Mouse (Mus musculus): ENCODE results near the gene Gm10959. TPM values are rescaled to one million over a fixed set of nuclear protein-coding genes. Genes with fewer than 3 reads are reported as not detected.

Gene Gm10959
- polyA plus RNA-seq, 1 experiment from 2014 or later, result not detected

DNA sequence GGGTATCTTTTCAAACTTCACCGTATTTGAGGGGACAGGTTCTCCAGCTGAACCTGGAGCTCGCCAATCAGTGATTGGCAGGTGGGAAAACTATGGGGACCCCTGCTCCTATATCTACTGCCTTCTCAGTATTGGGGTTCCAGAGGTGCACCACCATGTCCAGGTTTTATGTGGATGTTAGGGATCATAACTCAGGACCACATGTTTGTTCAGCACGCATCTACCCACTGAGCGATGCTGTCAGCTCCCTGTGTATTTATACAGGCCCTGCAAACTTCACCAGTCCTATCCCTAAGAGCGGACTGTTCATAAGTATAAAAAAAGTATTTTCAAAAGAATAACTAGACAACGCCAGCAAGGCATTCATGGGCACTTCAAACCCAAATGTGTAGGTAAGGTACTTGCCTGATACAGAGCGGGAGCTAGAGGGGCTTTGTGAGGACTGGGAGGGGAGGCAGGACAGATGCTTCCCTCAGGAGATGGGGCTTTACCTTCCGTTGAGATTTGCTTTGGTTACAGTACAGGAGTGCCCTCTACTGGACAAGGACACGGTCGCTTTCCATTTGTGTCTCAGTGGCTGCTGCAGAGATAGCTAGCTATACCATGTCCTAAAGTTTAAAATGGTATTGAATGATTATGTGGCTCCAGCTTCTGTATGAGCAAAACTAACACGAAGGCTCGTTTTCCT is 15.3 kb downstream of the Gm10959 start:
- Histone ChIP-seq H3K27me3 (replicated peaks; ENCODE audit: control insufficient read depth, insufficient read depth, low read length) (no peaks in the 10 kb centered on the region), H3K9ac (ENCODE audit: low read depth, low read length) (no peak overlapping the region), H3K4me3 (ENCODE audit: low read length) (no peak overlapping the region), H3K36me3 (ENCODE audit: control insufficient read depth, insufficient read depth, low read length) (no peaks in the 10 kb centered on the region), H3K27ac (ENCODE audit: low read length) (no peak overlapping the region), H3K4me2 (ENCODE audit: low read depth, low read length) (no peak overlapping the region), H3K9me3 (ENCODE audit: control insufficient read depth, low read length) (no peaks in the 10 kb centered on the region), H3K4me1 (ENCODE audit: control insufficient read depth, insufficient read depth, low read length) (no peaks in the 10 kb centered on the region)
- ATAC-seq, result peak; percentile 63
- 39% methylated on average over 12 of the region's 12 CpGs for WGBS

DNA sequence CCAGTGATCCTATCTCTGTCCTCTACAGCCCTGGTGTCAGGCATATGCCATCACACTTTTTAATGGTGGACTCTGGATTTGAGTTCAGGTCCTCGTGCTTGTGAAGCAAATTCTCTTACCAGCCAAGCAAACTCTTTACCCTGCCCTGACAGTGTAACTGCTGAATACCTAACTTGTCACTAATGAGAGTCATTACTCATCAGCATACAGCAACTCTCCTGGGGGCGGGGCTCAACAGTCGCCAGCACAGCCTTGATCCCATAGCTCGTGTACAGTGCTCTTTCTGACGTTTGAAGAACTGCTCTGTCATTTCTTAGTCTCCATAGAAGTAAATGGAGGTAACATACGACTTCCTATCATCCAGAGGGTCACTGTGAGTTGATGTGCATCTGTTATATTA is 20.9 kb downstream of the Gm10959 start:
- no peaks in the 10 kb centered on the region for H3K27me3 ChIP-seq (replicated peaks; ENCODE audit: control insufficient read depth, insufficient read depth, low read length)
- ATAC-seq, result peak; percentile 34; the same call in 1 of the 2 replicates
- H3K9me3 ChIP-seq (ENCODE audit: control insufficient read depth, low read length), result no peaks in the 10 kb centered on the region
- no peak overlapping the region for H3K4me2 ChIP-seq (ENCODE audit: low read depth, low read length)
- H3K4me3 ChIP-seq (ENCODE audit: low read length), result no peak overlapping the region
- no peaks in the 10 kb centered on the region for H3K36me3 ChIP-seq (ENCODE audit: control insufficient read depth, insufficient read depth, low read length)
- no peak overlapping the region for H3K27ac ChIP-seq (ENCODE audit: low read length)
- 56% methylated on average over 6 of the region's 6 CpGs for WGBS
- H3K4me1 ChIP-seq (ENCODE audit: control insufficient read depth, insufficient read depth, low read length), result no peaks in the 10 kb centered on the region
- H3K9ac ChIP-seq (ENCODE audit: low read depth, low read length), result no peak overlapping the region

DNA sequence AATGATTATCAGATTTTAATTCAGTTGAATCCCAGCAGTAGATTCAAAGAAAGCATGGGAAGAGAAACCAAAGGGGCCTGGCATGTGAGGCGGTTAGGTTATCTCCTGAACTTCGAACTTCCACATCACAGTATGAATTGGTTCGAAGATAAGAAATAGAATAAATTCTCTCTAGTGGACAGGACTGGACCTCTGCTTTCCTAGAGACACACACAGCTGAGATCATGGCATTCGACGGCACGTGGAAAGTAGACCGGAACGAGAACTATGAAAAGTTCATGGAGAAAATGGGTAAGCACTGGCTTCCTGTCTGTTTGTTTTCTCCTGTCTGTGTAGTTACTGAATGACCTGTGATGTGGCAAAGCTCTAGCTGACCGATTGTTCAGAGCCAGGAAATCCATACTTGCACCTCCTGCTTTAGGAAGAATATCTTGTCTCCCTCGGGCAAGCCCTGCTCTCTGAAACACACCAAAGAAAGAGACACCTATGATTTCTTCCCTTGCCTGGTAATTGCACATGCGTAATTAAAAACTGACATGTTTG is 23.9 kb downstream of the Gm10959 start:
- peak overlapping the region; percentile 3; the same call in 1 of the 2 replicates for H3K4me2 ChIP-seq (ENCODE audit: low read depth, low read length)
- H3K9ac ChIP-seq (ENCODE audit: low read depth, low read length), result 0 out of 2 replicates have a peak overlapping the region, but pooled peaks have one; percentile 6
- 56% methylated on average over 11 of the region's 11 CpGs for WGBS

DNA sequence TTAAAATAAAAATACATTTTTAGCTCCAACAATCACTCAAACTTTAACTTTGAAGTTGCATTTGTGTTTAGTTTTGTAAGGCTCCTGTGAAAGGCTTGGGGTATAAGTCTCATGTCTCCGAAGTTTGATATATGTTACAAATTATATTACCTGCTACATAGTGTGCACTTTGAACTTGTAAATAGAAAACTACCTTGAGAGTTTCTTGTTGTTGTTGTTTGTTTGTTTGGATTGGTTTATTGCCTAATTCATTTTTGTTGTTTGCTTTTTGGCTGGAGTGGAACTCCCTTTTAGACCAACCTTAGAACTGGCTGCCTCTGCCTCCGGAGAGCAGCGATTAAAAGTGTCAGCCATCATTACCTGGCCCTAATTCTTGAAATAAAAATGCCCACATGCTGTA is 24.4 kb downstream of the Gm10959 start, which contains the start of gene Fabp2:
TSS of gene Fabp2 (plus strand) at position 301 of the 400 bp plus-strand sequence.
- Histone ChIP-seq H3K27ac (ENCODE audit: low read length) (peak within 1 kb of the TSS; percentile 69), H3K9me3 (ENCODE audit: control insufficient read depth, low read length) (no peaks in the 10 kb centered on the region), H3K4me1 (ENCODE audit: control insufficient read depth, insufficient read depth, low read length) (no peaks in the 10 kb centered on the region), H3K9ac (ENCODE audit: low read depth, low read length) (0 out of 2 replicates have a peak within 1 kb of the TSS, but pooled peaks have one; percentile 6), H3K4me2 (ENCODE audit: low read depth, low read length) (peak within 1 kb of the TSS; percentile 3; the same call in 1 of the 2 replicates), H3K27me3 (replicated peaks; ENCODE audit: control insufficient read depth, insufficient read depth, low read length) (no peaks in the 10 kb centered on the region), H3K36me3 (ENCODE audit: control insufficient read depth, insufficient read depth, low read length) (no peaks in the 10 kb centered on the region), H3K4me3 (ENCODE audit: low read length) (peak within 1 kb of the TSS; percentile 32)
- 89% methylated on average over 3 of the region's 3 CpGs for WGBS
- ATAC-seq, result 0 out of 2 replicates have a peak, but pooled peaks have one; percentile 2

More for the DNA sequence above, 23.9 kb downstream of the Gm10959 start:
- Histone ChIP-seq H3K27me3 (replicated peaks; ENCODE audit: control insufficient read depth, insufficient read depth, low read length) (no peaks in the 10 kb centered on the region), H3K4me1 (ENCODE audit: control insufficient read depth, insufficient read depth, low read length) (no peaks in the 10 kb centered on the region), H3K36me3 (ENCODE audit: control insufficient read depth, insufficient read depth, low read length) (no peaks in the 10 kb centered on the region), H3K27ac (ENCODE audit: low read length) (peak overlapping the region; percentile 69), H3K4me3 (ENCODE audit: low read length) (peak overlapping the region; percentile 32), H3K9me3 (ENCODE audit: control insufficient read depth, low read length) (no peaks in the 10 kb centered on the region)
- ATAC-seq, result peak; percentile 89

DNA sequence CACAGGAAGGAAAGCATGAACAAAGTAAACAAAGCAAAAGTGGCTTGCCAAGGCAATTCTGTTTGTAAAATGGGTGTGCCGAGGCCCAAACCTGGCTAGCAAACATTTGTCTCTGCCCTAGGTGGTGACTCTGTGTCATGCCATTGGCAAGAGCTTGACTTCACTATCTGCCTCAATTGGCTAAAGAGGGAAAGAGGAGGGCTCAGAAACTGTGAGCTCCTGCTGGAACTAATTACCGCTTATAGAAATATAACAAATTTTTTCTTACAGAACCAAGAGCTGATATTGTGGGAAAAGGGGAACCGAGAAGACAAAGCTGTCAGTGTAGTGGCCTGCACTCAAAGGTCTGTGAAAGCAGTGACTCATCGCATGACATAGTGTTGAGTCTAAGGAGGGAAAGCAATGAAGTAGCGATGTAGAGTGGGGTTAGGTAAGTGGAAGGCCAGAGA is 30.8 kb downstream of the Gm10959 start:
- Histone ChIP-seq H3K4me2 (ENCODE audit: low read depth, low read length) (0 out of 2 replicates have a peak overlapping the region, but pooled peaks have one; percentile 2), H3K27me3 (replicated peaks; ENCODE audit: control insufficient read depth, insufficient read depth, low read length) (no peaks in the 10 kb centered on the region), H3K36me3 (ENCODE audit: control insufficient read depth, insufficient read depth, low read length) (no peaks in the 10 kb centered on the region), H3K9me3 (ENCODE audit: control insufficient read depth, low read length) (no peaks in the 10 kb centered on the region), H3K4me3 (ENCODE audit: low read length) (no peak overlapping the region), H3K27ac (ENCODE audit: low read length) (peak overlapping the region; percentile 71), H3K4me1 (ENCODE audit: control insufficient read depth, insufficient read depth, low read length) (no peaks in the 10 kb centered on the region), H3K9ac (ENCODE audit: low read depth, low read length) (no peak overlapping the region)
- peak; percentile 73 for ATAC-seq
- WGBS, result 63% methylated on average over 5 of the region's 5 CpGs

DNA sequence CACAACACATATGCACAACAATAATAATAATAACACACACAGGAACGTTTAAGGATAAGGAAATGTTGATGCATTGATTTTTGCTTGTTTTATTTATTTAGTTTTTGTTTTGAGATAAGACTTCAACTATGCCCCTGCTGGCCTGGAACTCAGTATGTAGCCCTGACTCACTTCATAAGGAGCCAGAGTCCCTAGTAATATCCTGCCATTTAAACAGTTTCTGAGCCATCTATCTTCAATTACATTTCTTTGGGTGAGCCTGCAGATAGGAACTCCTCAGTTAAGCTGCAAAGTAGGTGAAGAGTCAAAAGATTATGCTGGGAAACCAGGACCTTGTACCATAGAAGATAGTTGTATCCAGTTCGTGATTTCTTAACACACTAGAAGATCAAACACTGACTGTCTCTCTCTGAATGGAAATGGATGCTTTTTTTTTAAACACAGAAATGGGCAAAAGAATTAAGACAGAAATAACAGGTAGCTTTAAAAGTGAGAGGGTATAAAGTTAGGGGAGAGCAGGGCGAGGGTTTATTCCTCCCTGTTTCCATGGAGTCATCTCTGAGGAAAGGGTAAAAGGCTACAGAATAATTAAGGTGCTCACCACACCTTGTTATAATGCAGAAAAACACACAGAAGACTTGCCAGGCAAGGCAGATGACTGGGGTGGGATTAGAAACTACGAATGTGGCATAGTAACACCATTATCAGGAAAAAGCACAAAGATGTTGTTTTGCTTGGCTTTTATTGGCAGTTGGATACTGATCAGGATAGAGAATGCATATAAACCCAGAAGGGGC is 31.5 kb downstream of the Gm10959 start:
- Histone ChIP-seq H3K27ac (ENCODE audit: low read length) (peak overlapping the region; percentile 71), H3K9ac (ENCODE audit: low read depth, low read length) (no peak overlapping the region), H3K27me3 (replicated peaks; ENCODE audit: control insufficient read depth, insufficient read depth, low read length) (no peaks in the 10 kb centered on the region), H3K4me2 (ENCODE audit: low read depth, low read length) (no peak overlapping the region), H3K36me3 (ENCODE audit: control insufficient read depth, insufficient read depth, low read length) (no peaks in the 10 kb centered on the region), H3K4me3 (ENCODE audit: low read length) (no peak overlapping the region), H3K9me3 (ENCODE audit: control insufficient read depth, low read length) (no peaks in the 10 kb centered on the region), H3K4me1 (ENCODE audit: control insufficient read depth, insufficient read depth, low read length) (no peaks in the 10 kb centered on the region)
- 53% methylated on average over 4 of the region's 4 CpGs for WGBS
- peak; percentile 71 for ATAC-seq

DNA sequence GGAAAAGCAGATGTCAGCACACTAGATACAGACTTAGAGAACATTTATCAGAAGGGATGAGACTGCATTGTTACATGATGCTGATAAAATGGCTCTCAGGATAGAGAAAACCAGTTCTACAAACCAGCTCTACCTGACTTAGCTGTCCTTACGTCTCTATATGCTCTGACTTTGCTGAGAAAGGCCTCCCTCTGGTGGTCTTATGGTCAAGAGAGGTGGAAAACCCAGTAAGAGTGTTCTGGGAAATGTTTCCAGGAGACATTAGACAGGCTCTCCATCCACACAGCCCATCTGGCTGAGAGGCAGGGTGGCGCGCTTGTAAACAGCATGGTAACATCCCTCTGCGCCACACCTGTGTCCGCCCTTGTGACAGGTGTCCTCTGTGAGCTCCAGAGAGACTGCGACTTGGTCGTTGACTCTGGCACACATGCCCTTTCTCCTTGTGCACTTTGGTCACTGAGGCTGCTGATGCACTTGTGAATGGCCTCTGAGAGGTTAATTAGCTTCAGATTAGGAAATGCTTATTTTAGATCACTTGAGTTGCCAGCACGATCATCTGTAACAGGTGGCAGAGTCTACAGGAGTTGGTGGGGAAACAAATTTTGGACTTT is 40.4 kb downstream of the Gm10959 start:
- Histone ChIP-seq H3K36me3 (ENCODE audit: control insufficient read depth, insufficient read depth, low read length) (no peaks in the 10 kb centered on the region), H3K27ac (ENCODE audit: low read length) (peak overlapping the region; percentile 84), H3K27me3 (replicated peaks; ENCODE audit: control insufficient read depth, insufficient read depth, low read length) (no peaks in the 10 kb centered on the region), H3K9ac (ENCODE audit: low read depth, low read length) (no peak overlapping the region), H3K4me2 (ENCODE audit: low read depth, low read length) (0 out of 2 replicates have a peak overlapping the region, but pooled peaks have one; percentile 5), H3K4me3 (ENCODE audit: low read length) (no peak overlapping the region), H3K4me1 (ENCODE audit: control insufficient read depth, insufficient read depth, low read length) (peaks cover 15% of the 10 kb centered on the region; the same call in 1 of the 2 replicates), H3K9me3 (ENCODE audit: control insufficient read depth, low read length) (no peaks in the 10 kb centered on the region)
- WGBS, result 60% methylated on average over 8 of the region's 8 CpGs
- ATAC-seq, result peak; percentile 83

DNA sequence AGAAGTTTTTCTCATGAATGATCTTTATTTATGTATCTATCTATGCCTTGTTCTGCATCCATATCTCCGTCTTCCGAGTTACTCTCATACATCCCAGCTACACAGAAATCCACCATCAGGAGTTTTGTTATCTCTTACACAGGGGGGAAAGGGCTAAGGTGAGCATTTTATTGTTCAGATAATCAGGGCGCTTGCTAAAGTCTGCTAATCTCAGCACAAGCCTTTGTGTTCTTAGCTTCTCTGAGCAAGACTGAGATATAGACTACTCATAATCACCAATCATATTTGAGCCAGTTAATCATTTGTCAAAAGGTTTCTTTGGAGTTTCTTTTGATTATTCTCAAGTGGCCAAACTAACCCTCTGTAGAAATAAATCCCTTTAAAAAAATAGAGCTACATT is 41.6 kb downstream of the Gm10959 start:
- peak; percentile 89 for ATAC-seq
- no peak overlapping the region for H3K4me3 ChIP-seq (ENCODE audit: low read length)
- WGBS, result 65% methylated on average over 3 of the region's 3 CpGs

More for the DNA sequence above, 41.6 kb downstream of the Gm10959 start:
- Histone ChIP-seq H3K27me3 (replicated peaks; ENCODE audit: control insufficient read depth, insufficient read depth, low read length) (no peaks in the 10 kb centered on the region), H3K36me3 (ENCODE audit: control insufficient read depth, insufficient read depth, low read length) (no peaks in the 10 kb centered on the region), H3K4me1 (ENCODE audit: control insufficient read depth, insufficient read depth, low read length) (peaks cover 15% of the 10 kb centered on the region; the same call in 1 of the 2 replicates), H3K27ac (ENCODE audit: low read length) (no peak overlapping the region), H3K4me2 (ENCODE audit: low read depth, low read length) (no peak overlapping the region), H3K9ac (ENCODE audit: low read depth, low read length) (no peak overlapping the region), H3K9me3 (ENCODE audit: control insufficient read depth, low read length) (no peaks in the 10 kb centered on the region)

Data from intestine, embryonic 16.5 days (tissue).